Mouse (Mus musculus): ENCODE measurements at regions not wholly inside any gene's neighbourhood (a gene's known extent, or its start where the extent isn't known, plus 50 kb on each side); places are given as distances from the start of the nearest gene placed in this dataset.

GRCm38 (mm10) chr13:101915948-101916594 lies 148.1 kb upstream of the Pik3r1 start:
- H3K9ac ChIP-seq = no peak overlapping the region
- 0 out of 2 replicates have a peak overlapping the region, but pooled peaks have one; percentile 16 for H3K4me2 ChIP-seq
- WGBS = 58% methylated on average over 6 of the region's 6 CpGs
- peaks cover 9% of the 10 kb centered on the region for H3K4me1 ChIP-seq
- no peaks in the 10 kb centered on the region for H3K36me3 ChIP-seq
- H3K4me3 ChIP-seq (replicated peaks) = no peak overlapping the region
- H3K27ac ChIP-seq = peak overlapping the region; percentile 80
- peak; percentile 62 for ATAC-seq (ENCODE audit: insufficient read depth, low FRiP score, low read depth)
- H3K27me3 ChIP-seq (replicated peaks) = no peaks in the 10 kb centered on the region
- no peaks in the 10 kb centered on the region for H3K9me3 ChIP-seq

- H3K27me3 ChIP-seq (replicated peaks) = no peaks in the 10 kb centered on the region
- no peak overlapping the region for H3K4me3 ChIP-seq (replicated peaks)
- H3K9me3 ChIP-seq = no peaks in the 10 kb centered on the region
- 87% methylated on average over 5 of the region's 5 CpGs for WGBS
- no peak overlapping the region for H3K27ac ChIP-seq
- no peaks in the 10 kb centered on the region for H3K36me3 ChIP-seq
- H3K4me1 ChIP-seq = peaks cover 9% of the 10 kb centered on the region
- H3K9ac ChIP-seq = no peak overlapping the region
- no peak overlapping the region for H3K4me2 ChIP-seq
- ATAC-seq (ENCODE audit: insufficient read depth, low FRiP score, low read depth) = no peak
Observed at GRCm38 (mm10) chr13:101916876-101917275, 148.9 kb upstream of the Pik3r1 start.

GRCm38 (mm10) chr13:101918185-101918584 lies 150.2 kb upstream of the Pik3r1 start:
- Histone ChIP-seq H3K27ac (no peak overlapping the region), H3K4me3 (replicated peaks) (no peak overlapping the region), H3K4me2 (no peak overlapping the region), H3K9ac (no peak overlapping the region), H3K27me3 (replicated peaks) (no peaks in the 10 kb centered on the region), H3K36me3 (no peaks in the 10 kb centered on the region), H3K4me1 (peaks cover 9% of the 10 kb centered on the region), H3K9me3 (no peaks in the 10 kb centered on the region)
- no peak for ATAC-seq (ENCODE audit: insufficient read depth, low FRiP score, low read depth)
- WGBS = 82% methylated on average over 3 of the region's 3 CpGs

DNA sequence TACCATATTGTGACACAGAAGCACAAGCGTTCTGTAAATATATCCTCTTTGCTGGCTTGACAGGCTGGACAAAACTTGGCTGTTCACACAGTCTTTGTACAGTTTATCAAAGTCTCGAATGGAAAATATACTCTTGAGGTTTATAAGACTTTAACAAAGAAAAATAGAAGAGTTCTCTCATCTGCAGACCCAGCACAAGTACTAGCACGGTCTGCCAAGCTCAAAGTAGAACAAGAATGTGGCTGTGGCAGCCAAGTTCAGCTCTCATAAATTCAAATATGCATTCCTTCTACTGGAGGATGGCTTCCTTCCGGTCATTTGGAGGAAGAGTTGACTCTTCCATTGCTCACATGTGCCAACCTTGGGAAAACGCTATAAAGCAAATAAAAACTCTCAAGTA lies 151.2 kb upstream of the Pik3r1 start:
- 46% methylated on average over 5 of the region's 5 CpGs for WGBS
- H3K9ac ChIP-seq = no peak overlapping the region

DNA sequence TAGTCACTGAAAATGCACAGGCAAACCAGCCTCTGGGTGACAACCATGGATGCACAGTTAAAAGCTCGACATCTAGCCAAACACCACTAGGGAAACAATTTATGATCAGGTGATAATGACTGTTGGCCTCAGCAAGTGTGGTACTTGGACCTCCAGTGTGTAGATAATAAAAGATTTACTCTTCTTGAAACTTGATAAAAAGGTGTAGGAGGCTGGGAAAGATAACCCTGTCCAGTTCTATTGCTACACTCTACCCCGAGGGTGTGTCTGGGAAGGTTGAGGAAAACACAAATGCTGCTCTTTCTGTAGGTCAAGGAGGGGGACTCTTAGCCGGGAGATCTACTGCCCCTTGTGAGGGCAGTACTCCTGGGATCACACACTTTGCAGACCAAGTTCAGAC lies 152.4 kb upstream of the Pik3r1 start:
- no peak overlapping the region for H3K27ac ChIP-seq
- no peaks in the 10 kb centered on the region for H3K36me3 ChIP-seq
- H3K4me1 ChIP-seq = no peaks in the 10 kb centered on the region; the same call in 1 of the 2 replicates
- no peak overlapping the region for H3K4me2 ChIP-seq
- H3K27me3 ChIP-seq (replicated peaks) = no peaks in the 10 kb centered on the region
- no peak overlapping the region for H3K9ac ChIP-seq
- H3K4me3 ChIP-seq (replicated peaks) = no peak overlapping the region
- 73% methylated on average over 3 of the region's 3 CpGs for WGBS
- no peak for ATAC-seq (ENCODE audit: insufficient read depth, low FRiP score, low read depth)
- H3K9me3 ChIP-seq = no peaks in the 10 kb centered on the region

More for the DNA sequence above, 151.2 kb upstream of the Pik3r1 start:
- H3K27me3 ChIP-seq (replicated peaks) = no peaks in the 10 kb centered on the region
- peaks cover 4% of the 10 kb centered on the region; the same call in 1 of the 2 replicates for H3K4me1 ChIP-seq
- no peaks in the 10 kb centered on the region for H3K36me3 ChIP-seq
- H3K9me3 ChIP-seq = no peaks in the 10 kb centered on the region
- H3K4me2 ChIP-seq = no peak overlapping the region
- H3K4me3 ChIP-seq (replicated peaks) = no peak overlapping the region
- peak overlapping the region; percentile 11; the same call in 1 of the 2 replicates for H3K27ac ChIP-seq
- no peak for ATAC-seq (ENCODE audit: insufficient read depth, low FRiP score, low read depth)

- Histone ChIP-seq H3K27ac (no peak overlapping the region), H3K36me3 (no peaks in the 10 kb centered on the region), H3K4me1 (no peaks in the 10 kb centered on the region), H3K4me2 (no peak overlapping the region), H3K9ac (no peak overlapping the region), H3K9me3 (no peaks in the 10 kb centered on the region), H3K4me3 (replicated peaks) (no peak overlapping the region), H3K27me3 (replicated peaks) (no peaks in the 10 kb centered on the region)
- ATAC-seq (ENCODE audit: insufficient read depth, low FRiP score, low read depth) = no peak
- 94% methylated on average over 2 of the region's 2 CpGs for WGBS
Observed at GRCm38 (mm10) chr13:101924637-101925036, 156.6 kb upstream of the Pik3r1 start.

- no peak for ATAC-seq (ENCODE audit: insufficient read depth, low FRiP score, low read depth)
- H3K4me1 ChIP-seq = no peaks in the 10 kb centered on the region
- H3K9me3 ChIP-seq = no peaks in the 10 kb centered on the region
- 89% methylated on average over 4 of the region's 4 CpGs for WGBS
- H3K36me3 ChIP-seq = no peaks in the 10 kb centered on the region
- no peak overlapping the region for H3K4me3 ChIP-seq (replicated peaks)
- H3K27ac ChIP-seq = no peak overlapping the region
- H3K9ac ChIP-seq = no peak overlapping the region
- H3K4me2 ChIP-seq = no peak overlapping the region
- H3K27me3 ChIP-seq (replicated peaks) = no peaks in the 10 kb centered on the region
Observed at GRCm38 (mm10) chr13:101931264-101931663, 163.2 kb upstream of the Pik3r1 start.

DNA sequence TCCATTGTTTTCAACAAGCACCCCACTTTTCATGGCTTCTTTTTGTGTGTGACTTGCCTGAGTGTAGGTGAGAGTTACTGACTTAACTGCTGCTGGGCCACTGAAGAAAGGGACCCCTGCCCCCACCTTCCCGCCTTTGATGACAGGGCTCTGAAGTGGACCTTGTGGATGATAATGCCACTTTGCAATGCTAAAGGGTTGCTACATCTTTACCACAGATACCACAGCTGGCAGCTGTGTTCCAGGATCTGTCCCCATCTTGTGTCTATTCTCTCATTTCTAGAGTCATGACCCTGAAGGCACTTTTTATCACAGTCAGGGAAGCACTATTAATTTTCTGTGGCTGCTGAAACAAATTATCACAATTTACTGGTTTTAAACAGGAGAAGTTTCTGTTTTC lies 163.9 kb upstream of the Pik3r1 start:
- Histone ChIP-seq H3K27ac (no peak overlapping the region), H3K4me1 (no peaks in the 10 kb centered on the region), H3K4me2 (no peak overlapping the region), H3K9ac (no peak overlapping the region), H3K36me3 (no peaks in the 10 kb centered on the region), H3K27me3 (replicated peaks) (no peaks in the 10 kb centered on the region), H3K9me3 (no peaks in the 10 kb centered on the region), H3K4me3 (replicated peaks) (no peak overlapping the region)
- 67% methylated on average over 1 of the region's 1 CpGs for WGBS
- no peak for ATAC-seq (ENCODE audit: insufficient read depth, low FRiP score, low read depth)

GRCm38 (mm10) chr13:101935843-101936242 lies 167.8 kb upstream of the Pik3r1 start:
- Histone ChIP-seq H3K27ac (no peak overlapping the region), H3K4me1 (no peaks in the 10 kb centered on the region), H3K9me3 (no peaks in the 10 kb centered on the region), H3K9ac (no peak overlapping the region), H3K27me3 (replicated peaks) (no peaks in the 10 kb centered on the region), H3K4me2 (no peak overlapping the region), H3K36me3 (no peaks in the 10 kb centered on the region), H3K4me3 (replicated peaks) (no peak overlapping the region)
- 55% methylated on average over 4 of the region's 4 CpGs for WGBS
- no peak for ATAC-seq (ENCODE audit: insufficient read depth, low FRiP score, low read depth)

- no peaks in the 10 kb centered on the region for H3K9me3 ChIP-seq
- 88% methylated on average over 3 of the region's 3 CpGs for WGBS
- no peak overlapping the region for H3K9ac ChIP-seq
- ATAC-seq (ENCODE audit: insufficient read depth, low FRiP score, low read depth) = no peak
- no peak overlapping the region for H3K27ac ChIP-seq
- H3K36me3 ChIP-seq = no peaks in the 10 kb centered on the region
- no peak overlapping the region for H3K4me2 ChIP-seq
- H3K27me3 ChIP-seq (replicated peaks) = no peaks in the 10 kb centered on the region
- H3K4me1 ChIP-seq = no peaks in the 10 kb centered on the region
- H3K4me3 ChIP-seq (replicated peaks) = no peak overlapping the region
Observed at GRCm38 (mm10) chr13:101954521-101954920, 186.5 kb upstream of the Pik3r1 start.

DNA sequence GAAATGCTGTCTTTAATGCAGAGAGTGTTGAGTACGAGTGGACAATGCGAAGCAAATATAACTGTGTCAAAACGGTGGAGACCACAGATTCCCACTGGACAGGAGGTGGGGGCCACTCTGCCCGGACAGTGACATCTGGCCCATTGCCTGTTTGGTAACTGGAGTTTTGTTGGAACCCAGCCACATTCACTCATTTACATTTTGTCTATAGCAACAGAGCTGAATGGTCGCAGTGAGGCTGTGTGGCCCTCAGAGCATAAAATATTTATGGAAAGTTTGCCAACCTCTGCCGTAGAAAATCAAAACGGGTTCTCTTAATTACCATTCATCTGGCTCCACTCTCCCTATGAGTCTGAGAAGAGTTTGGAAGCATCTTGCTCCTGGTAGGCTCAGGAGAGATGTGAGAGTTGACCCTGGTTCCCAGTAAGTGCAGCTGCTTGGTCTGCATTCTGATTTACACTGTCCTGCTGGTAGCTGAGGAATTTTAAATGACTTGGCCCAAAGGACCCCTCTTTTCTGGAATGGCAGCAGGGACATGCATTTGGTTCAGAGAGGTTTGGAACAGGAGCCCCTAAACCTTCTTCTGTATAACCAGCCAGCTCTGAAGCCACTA lies 187.9 kb upstream of the Pik3r1 start:
- H3K36me3 ChIP-seq = no peaks in the 10 kb centered on the region
- no peak overlapping the region for H3K9ac ChIP-seq
- H3K27me3 ChIP-seq (replicated peaks) = no peaks in the 10 kb centered on the region
- no peaks in the 10 kb centered on the region for H3K9me3 ChIP-seq
- H3K4me3 ChIP-seq (replicated peaks) = no peak overlapping the region
- no peak overlapping the region for H3K27ac ChIP-seq
- ATAC-seq (ENCODE audit: insufficient read depth, low FRiP score, low read depth) = no peak
- no peaks in the 10 kb centered on the region for H3K4me1 ChIP-seq
- no peak overlapping the region for H3K4me2 ChIP-seq
- 64% methylated on average over 7 of the region's 7 CpGs for WGBS

DNA sequence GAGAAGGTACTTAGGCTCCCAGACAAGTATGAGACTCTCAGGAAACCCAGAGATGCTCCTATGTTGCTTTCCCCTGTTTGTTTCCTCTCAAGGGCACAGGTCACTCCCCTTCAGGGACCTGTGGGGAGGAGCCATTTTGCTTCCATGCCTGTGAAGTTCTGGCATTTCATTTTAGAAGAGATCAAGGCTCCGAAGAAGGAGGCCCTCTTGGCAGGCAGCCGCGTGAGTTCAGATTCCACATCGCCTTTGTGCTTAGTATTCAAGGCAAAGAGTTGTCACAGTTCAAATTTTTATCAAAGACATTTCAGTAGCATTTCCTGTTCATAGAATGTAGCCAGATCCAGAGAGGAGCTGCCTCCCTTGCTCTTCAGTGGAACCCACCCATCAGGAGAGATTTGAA lies 189.8 kb upstream of the Pik3r1 start:
- H3K4me1 ChIP-seq = no peaks in the 10 kb centered on the region

More for the DNA sequence above, 189.8 kb upstream of the Pik3r1 start:
- Histone ChIP-seq H3K9me3 (no peaks in the 10 kb centered on the region), H3K27me3 (replicated peaks) (no peaks in the 10 kb centered on the region), H3K4me3 (replicated peaks) (no peak overlapping the region), H3K9ac (no peak overlapping the region), H3K36me3 (no peaks in the 10 kb centered on the region), H3K4me2 (no peak overlapping the region), H3K27ac (no peak overlapping the region)
- WGBS = 79% methylated on average over 4 of the region's 4 CpGs
- no peak for ATAC-seq (ENCODE audit: insufficient read depth, low FRiP score, low read depth)
